Mouse (Mus musculus) c-Kit-positive CD71-negative TER-119-negative erythroid progenitor cells, embryonic 14.5 days (primary cell): Measurements from ENCODE around the gene Plin4.
A peak's percentile ranks its signal among the peaks of the same experiment; 100 is the strongest.
"Not testable (repeated sequence)": the region's sequence is repeated elsewhere in the genome, so short reads cannot be mapped to it uniquely, and the experiment has no call there.

Source experiments
- DNase-seq: peaks from one replicate; pipeline ENCODE4 v3.0.0-alpha.2; 2013; ENCODE audit warnings: low read depth

The Plin4 gene

DNA sequence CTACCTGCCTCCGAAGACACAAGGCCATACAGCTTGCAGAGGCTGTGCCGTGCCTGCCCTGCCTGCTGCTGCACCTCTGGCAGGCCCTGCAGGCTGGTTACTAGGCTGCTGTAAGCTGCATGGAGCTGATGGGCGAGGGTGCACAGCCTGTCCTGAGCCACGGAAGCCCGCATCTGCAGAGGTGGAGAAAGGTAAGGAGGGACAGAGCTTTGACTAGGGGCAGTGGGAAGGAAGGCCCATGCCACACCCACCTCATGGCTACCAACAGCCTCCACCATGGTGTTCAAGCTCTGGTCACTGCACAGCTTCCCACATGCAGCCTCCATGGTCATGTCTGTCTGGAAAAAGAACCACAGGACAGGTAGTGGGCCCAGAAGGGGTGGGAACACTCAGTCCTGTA is 7.4 kb downstream of the Plin4 start:
- no peak for DNase-seq

- DNase-seq = no peak
These were observed 8.8 kb downstream of the Plin4 start for GRCm38 (mm10) chr17:56100811-56101210.

- no peak for DNase-seq
These were observed 10.7 kb downstream of the Plin4 start for GRCm38 (mm10) chr17:56098711-56099572.

- DNase-seq = no peak
These were observed 11.4 kb downstream of the Plin4 start for GRCm38 (mm10) chr17:56098180-56098579.

DNA sequence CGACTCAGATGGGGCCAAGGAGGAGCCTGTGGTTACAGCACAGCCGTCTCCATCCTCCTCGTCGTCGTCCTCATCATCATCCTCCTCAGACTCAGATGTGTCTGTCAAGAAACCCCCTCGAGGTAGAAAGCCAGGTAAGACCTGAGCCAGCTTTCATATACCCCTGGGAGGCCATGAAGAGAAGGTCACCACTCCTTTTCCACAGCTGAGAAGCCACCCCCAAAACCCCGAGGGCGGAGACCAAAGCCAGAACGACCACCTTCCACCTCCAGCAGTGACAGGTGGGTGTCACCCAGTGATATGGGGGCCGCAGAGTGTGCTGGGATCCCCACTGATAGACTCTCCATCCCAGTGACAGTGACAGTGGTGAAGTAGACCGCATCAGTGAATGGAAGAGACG is 12.7 kb downstream of the Plin4 start:
- no peak for DNase-seq

DNA sequence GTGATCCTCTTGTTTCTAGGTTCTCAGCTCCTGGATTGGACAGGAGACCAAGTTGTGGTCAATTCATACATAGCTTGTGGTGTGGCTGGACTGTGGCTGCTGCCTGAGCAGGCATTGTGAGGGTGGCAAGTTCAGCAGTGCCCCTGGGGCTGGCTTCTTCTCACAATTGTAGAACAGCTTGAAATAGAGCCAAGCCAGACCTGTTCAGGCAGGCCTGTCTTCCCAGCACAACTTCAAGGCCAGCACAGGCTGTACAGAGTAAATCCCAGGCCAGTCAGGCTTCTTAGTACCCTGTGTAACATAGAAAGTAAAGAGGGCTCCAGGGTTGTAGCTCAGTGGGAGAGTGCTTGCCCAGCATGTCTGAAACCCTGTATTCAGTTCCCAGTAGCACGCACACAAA is 16.8 kb downstream of the Plin4 start:
- DNase-seq = no peak

DNA sequence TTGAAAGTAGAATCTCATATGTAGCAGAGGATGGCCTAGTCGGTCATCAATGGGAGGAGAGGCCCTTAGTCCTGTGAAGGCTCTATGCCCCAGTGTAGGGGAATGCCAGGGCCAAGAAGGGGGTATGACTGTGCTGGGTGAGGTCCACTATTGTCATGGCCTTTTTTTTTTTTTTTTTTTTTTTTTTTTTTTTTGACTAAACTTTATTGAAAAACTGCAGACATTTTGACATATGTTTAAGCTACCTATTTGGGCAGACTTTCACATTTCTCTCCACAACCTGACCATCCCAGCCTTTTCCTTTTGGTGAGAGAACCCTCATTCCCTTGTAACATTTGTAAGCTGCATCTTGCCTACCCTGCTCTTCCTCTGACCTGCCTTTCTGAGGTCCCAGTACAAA is 17.3 kb downstream of the Plin4 start:
- no peak for DNase-seq

DNA sequence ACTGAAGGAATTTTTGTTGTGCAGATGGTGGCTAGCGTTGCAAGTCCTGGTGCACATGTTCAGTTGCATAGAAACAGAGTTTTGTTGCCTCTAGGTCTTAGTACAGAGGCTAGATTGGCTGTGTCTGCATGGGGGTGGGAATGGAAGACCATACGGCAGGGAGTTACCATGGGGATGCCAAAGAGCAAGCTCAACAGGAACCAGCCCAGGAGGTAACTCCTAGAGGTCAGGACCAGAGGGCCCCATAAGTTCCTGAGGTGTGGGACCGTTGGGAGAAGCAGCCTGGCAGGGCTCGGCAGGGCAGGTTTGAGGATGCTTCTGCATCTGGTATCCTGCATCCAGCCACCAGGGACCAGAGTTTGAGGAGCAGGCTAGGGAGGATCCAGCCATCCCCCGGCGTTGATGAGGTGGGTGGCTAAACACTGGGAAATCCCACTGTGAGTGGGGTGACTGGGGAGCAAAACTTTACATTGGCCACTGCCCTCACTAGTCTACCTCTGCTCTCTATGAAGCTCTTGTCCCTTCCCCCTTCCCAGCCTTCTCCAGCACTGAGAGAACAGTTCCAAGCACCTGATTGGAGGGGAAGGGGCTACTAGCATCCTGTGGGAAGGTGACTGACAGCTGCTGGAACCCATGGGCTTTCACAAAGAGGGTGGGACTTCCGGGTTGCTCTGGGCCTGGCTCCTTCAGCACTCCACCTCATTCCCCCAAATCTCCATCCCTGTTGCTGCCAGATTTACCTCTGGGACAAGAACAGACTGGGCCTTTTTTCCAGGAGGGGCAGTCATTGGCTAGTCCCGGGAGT is 28.6 kb downstream of the Plin4 start:
- DNase-seq = no peak

- no peak for DNase-seq
These were observed 29.7 kb downstream of the Plin4 start for GRCm38 (mm10) chr17:56079921-56080320.

- peak; percentile 99 for DNase-seq
These were observed 30.5 kb downstream of the Plin4 start, which contains the start of gene Hdgfl2 for GRCm38 (mm10) chr17:56078880-56079795. Gene Hdgfl2 (plus strand): TSS chr17:56079634.

GRCm38 (mm10) chr17:56078361-56078760 is 31.2 kb downstream of the Plin4 start:
- not testable (repeated sequence) for DNase-seq

DNA sequence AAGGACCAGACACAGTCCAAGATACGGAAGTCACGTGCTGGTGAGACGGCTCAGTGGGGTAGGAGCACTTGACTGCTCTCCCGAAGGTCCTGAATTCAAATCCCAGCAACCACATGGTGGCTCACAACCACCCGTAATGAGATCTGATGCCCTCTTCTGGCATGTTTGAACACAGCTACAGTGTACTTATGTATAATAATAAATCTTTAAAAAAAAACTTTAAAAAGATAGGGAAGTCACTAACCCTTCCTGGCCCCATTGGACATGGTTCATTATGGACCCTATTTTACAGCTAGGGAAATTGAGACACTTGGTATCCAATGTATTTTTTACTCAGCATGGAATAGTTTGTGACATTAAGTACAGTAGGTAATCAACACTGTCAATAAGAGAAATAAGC is 32.1 kb downstream of the Plin4 start:
- no peak for DNase-seq

- DNase-seq = peak; percentile 92
These were observed 34.8 kb downstream of the Plin4 start, which contains the start of gene Ubxn6 for GRCm38 (mm10) chr17:56074827-56075208. Gene Ubxn6 (minus strand): TSS chr17:56075028.

DNA sequence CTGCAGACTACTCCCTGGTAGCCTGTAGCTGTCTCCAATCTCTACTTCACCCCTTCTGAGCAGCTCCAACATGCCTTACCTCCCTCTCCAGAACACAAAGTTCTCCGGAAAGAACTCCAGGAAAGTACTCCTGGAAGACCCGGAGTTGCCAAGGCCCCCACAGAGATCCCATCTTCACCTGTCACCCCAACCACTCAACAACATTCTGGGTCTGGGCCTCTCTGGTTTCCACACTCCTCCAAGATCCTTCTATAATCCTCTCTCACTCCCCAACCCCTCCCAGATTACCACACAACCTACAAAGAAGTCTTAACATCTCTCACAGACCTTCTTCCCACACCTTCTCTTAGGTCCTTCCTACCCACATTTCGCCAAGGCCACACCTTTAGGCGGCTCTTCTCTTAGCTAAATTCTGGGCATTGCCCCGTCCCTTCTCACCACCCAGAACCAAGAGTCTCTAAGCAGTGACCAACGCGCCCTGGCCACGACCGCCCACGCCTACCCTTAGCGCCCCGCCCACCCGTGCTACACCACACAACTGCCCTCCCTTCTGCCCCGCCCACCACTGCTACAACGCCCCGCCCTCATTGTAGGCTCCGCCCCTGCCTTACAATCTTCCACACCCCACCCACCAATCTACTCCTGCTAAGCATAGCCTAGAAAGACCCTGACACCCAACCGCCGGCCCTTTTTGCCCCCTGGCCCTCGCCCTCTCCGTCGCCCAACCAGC is 35.3 kb downstream of the Plin4 start:
- peak; percentile 86 for DNase-seq

GRCm38 (mm10) chr17:56072243-56072642 is 37.4 kb downstream of the Plin4 start:
- no peak for DNase-seq

- DNase-seq = no peak
These were observed 38.5 kb downstream of the Plin4 start for GRCm38 (mm10) chr17:56071126-56071525.

GRCm38 (mm10) chr17:56069066-56069465 is 40.5 kb downstream of the Plin4 start:
- DNase-seq = no peak

DNA sequence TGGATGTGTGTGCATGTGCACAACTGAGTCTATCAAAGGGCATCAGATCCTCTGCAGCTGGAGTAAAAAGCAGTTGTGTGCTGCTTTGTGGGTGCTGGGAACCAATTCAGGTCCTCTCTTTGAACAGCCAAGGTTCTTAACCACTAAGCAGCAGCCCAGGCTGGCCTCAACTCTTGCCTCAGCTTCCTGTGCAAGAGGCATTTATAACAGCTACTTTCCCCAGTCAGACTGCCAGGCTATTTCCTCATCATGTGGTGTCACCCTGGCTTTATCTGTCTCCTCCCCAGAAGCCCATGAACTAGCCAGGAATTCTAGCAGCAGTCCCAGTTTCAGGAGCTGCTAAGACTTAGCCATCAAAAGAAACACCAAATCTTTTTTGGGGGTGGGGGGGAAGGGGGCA is 43.2 kb downstream of the Plin4 start:
- DNase-seq = no peak

- not testable (repeated sequence) for DNase-seq
These were observed 43.9 kb downstream of the Plin4 start for GRCm38 (mm10) chr17:56065715-56066114.

GRCm38 (mm10) chr17:56062081-56062480 is 47.5 kb downstream of the Plin4 start:
- no peak for DNase-seq
